Mouse (Mus musculus) ES-E14 (cell line): ENCODE data around the gene Btbd8. TPM values are rescaled to one million over a fixed set of nuclear protein-coding genes. Genes with fewer than 3 reads are reported as not detected.

Experiments
- DNase-seq: peaks from one replicate; pipeline ENCODE4 v3.0.0-alpha.2; 2013; ENCODE audit warnings: low read depth, low spot score
- H3K27ac ChIP-seq: 2 replicates; pipeline ENCODE4 v1.5.1; 2012; ENCODE audit warnings: low read depth, mild to moderate bottlenecking, low read length, moderate library complexity, mixed read lengths; ENCODE audit not compliant: poor library complexity, insufficient read depth, severe bottlenecking
- H3K36me3 ChIP-seq: 2 replicates; pipeline ENCODE4 v1.6.1; 2012; ENCODE audit warnings: mild to moderate bottlenecking, low read length, moderate library complexity, mixed read lengths; ENCODE audit not compliant: control insufficient read depth, poor library complexity, insufficient read depth, severe bottlenecking
- H3K4me1 ChIP-seq, 2 experiments: fragments of 150-350 bp in 1 of 2; sonication (generic) in 1 of 2; 2 replicates each; pipeline ENCODE4 v1.6.1; 2012; ENCODE audit warnings: low read length in 2 of 2, mild to moderate bottlenecking in 1 of 2, mixed read lengths in 1 of 2; ENCODE audit not compliant: control insufficient read depth in 2 of 2, insufficient read depth in 2 of 2, poor library complexity in 1 of 2
- H3K4me3 ChIP-seq, 2 experiments: fragments of 150-350 bp in 1 of 2; sonication (generic) in 1 of 2; 2 replicates each; pipeline ENCODE4 v1.5.1; 2012; ENCODE audit warnings: low read length in 2 of 2, low read depth in 1 of 2, mild to moderate bottlenecking in 1 of 2, mixed read lengths in 1 of 2; ENCODE audit not compliant: insufficient read depth in 1 of 2, poor library complexity in 1 of 2, severe bottlenecking in 1 of 2
- H3K9ac ChIP-seq: 2 replicates; pipeline ENCODE4 v1.6.1; 2012; ENCODE audit warnings: low read depth, mild to moderate bottlenecking, low read length, mixed read lengths; ENCODE audit not compliant: poor library complexity, insufficient read depth, severe bottlenecking
- H3K9me3 ChIP-seq: fragments of 150-350 bp; sonication (generic); 2 replicates; pipeline ENCODE4 v1.6.1; 2012; ENCODE audit warnings: low read depth, mild to moderate bottlenecking, low read length; ENCODE audit not compliant: control insufficient read depth, insufficient read depth
- CHD2 ChIP-seq: IDR thresholded peaks from 2 replicates; pipeline ENCODE4 v1.6.1; 2014; ENCODE audit warnings: mild to moderate bottlenecking, low read depth, low read length, inconsistent platforms
- HCFC1 ChIP-seq: IDR thresholded peaks from 2 replicates; pipeline ENCODE4 v1.6.1; 2012; ENCODE audit warnings: low read length, inconsistent platforms, borderline replicate concordance; ENCODE audit not compliant: insufficient read depth
- MAFK ChIP-seq: IDR thresholded peaks from 2 replicates; pipeline ENCODE4 v1.6.1; 2014; ENCODE audit warnings: mild to moderate bottlenecking, low read depth, low read length, inconsistent platforms; ENCODE audit not compliant: insufficient read depth
- ZC3H11A ChIP-seq: IDR thresholded peaks from 2 replicates; pipeline ENCODE4 v1.6.1; 2012; ENCODE audit warnings: low read depth, mild to moderate bottlenecking, inconsistent platforms, low read length, borderline replicate concordance
- ZNF384 ChIP-seq: IDR thresholded peaks from 2 replicates; pipeline ENCODE4 v1.6.1; 2012; ENCODE audit warnings: low read depth, low read length, inconsistent platforms
- in situ Hi-C, 2 experiments: fragments of 600-800 bp; cut with MboI; formaldehyde crosslinking; loops; one replicate each; pipeline ENCODE4 v1.15.1; 2025; ENCODE audit warnings: low sequenced_read_pairs in 2 of 2, inconsistent platforms in 1 of 2; ENCODE audit not compliant: unreplicated experiment in 2 of 2
- total RNA-seq: library from RNA; depleted of rRNA; stranded (reverse); fragments of 300-350 nt; gene quantifications from 2 replicates; pipeline ENCODE4 v1.2.3, GENCODE M21; 2012

The Btbd8 gene
- total RNA-seq, 1 experiment, result 5.4 TPM

DNA sequence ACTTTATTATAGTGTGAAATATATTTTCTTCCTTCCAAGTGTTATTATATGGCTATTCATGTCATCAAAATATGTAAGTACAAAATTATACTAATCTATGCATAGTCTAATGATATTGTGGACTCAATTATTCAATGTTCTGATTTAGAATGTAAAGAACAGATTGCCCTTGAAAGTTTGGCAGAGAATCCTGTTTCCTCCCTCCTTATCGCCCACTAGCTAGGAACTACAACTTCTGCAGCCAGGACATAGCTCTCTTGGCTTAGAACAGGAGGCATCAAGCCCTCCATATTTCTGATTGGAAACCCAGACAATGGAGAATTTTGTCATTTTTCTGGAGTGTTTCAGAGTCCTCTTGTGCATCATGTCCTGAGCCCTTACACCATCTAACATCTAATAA is 62.9 kb downstream of the Btbd8 start:
- Histone ChIP-seq H3K9ac (no peak overlapping the region), H3K36me3 (no peaks in the 10 kb centered on the region; the same call in 1 of the 2 replicates), H3K4me3 (no peak overlapping the region), H3K27ac (no peak overlapping the region), H3K9me3 (no peaks in the 10 kb centered on the region), H3K4me1 (no peaks in the 10 kb centered on the region)
- in situ Hi-C loops, result no loop called here
- no peak for DNase-seq
- TF ChIP-seq ZC3H11A (no peak), CHD2 (no peak), MAFK (no peak), HCFC1 (no peak), ZNF384 (no peak)

DNA sequence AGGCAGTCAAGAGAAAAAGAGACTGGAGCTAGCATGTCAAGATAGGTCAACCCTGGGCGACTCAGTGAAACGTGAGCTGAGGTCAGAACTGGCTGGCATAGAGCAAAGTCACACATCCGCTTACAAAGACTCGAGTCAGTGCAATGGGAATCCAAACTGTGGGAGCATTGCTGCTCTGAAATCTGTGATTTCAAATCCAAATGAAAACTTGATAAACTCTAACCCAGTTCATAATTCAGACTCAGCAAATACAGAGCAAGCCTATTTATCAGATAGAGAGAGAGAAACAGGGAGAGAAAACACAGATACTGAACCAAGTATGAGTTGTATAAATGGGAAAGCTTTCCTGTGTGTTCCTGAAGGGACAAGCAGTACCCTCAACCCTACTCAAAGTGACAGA is 69.5 kb downstream of the Btbd8 start, which contains the start of gene Gm42669:
TSS of gene Gm42669 (plus strand) at position 301 of the 400 bp plus-strand sequence.
- Histone ChIP-seq H3K9ac (no peak within 1 kb of the TSS), H3K9me3 (no peaks in the 10 kb centered on the region), H3K36me3 (no peaks in the 10 kb centered on the region; the same call in 1 of the 2 replicates), H3K4me3 (no peak within 1 kb of the TSS), H3K27ac (no peak within 1 kb of the TSS), H3K4me1 (no peaks in the 10 kb centered on the region)
- no peak for TF ChIP-seq MAFK
- TF ChIP-seq HCFC1, result no peak
- no peak for TF ChIP-seq CHD2
- no peak for DNase-seq
- in situ Hi-C loops, result no loop called here

- no peak overlapping the region for H3K9ac ChIP-seq
- no peaks in the 10 kb centered on the region for H3K36me3 ChIP-seq
- H3K4me1 ChIP-seq, result no peaks in the 10 kb centered on the region
- no peak for DNase-seq
- in situ Hi-C loops, result no loop called here
- H3K9me3 ChIP-seq, result no peaks in the 10 kb centered on the region
- H3K4me3 ChIP-seq, result no peak overlapping the region
- TF ChIP-seq MAFK, result no peak
- no peak for TF ChIP-seq ZNF384
- no peak for TF ChIP-seq CHD2
- no peak for TF ChIP-seq HCFC1
- no peak overlapping the region for H3K27ac ChIP-seq
These were observed 72.7 kb downstream of the Btbd8 start for GRCm38 (mm10) chr5:107510503-107510902.

DNA sequence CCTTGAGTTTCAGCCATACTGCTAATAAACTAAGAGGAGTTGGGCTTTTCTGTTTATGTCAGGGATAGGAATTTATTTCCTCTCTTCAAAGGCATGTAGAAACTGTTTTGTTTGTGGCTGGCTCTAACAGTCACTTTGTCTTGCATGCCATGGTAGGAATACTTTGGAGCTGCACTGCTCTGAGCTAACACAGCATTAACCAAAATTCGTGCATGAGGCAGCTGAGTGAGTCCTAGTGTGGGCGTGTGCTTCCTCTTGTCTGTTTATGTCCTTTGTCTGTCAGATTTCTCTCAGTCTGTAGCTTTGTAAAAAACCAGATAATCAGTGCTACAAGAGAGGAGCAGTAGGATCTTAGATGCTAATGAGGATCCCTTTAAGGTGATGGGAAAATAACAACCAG is 73.5 kb downstream of the Btbd8 start:
- DNase-seq, result no peak
- TF ChIP-seq ZNF384 (no peak), MAFK (no peak), ZC3H11A (no peak), CHD2 (no peak), HCFC1 (no peak)
- Histone ChIP-seq H3K27ac (no peak overlapping the region), H3K4me1 (no peaks in the 10 kb centered on the region), H3K9me3 (no peaks in the 10 kb centered on the region), H3K4me3 (no peak overlapping the region), H3K9ac (no peak overlapping the region), H3K36me3 (no peaks in the 10 kb centered on the region)
- in situ Hi-C loops, result no loop called here

DNA sequence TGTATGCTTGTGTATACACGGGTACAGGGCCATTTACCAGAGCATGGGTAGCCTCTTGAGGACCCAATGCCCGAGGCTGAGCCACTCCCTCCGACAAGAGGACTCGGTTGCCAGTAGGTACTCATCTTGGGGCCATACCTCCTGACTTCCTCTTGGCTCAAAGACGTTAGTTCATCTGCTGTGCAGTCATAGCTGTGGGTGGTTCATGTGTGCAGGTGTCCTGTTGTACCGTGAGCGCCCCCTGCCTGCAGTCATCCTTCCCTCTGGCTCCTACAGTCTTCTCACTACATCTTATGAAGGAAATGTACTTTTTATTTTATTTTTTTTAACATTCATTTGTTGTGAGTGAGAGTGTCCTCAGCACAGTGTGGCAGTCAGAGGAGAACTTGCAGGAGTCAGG is 75.8 kb downstream of the Btbd8 start:
- peak; percentile 37 for DNase-seq
- H3K36me3 ChIP-seq, result no peaks in the 10 kb centered on the region
- TF ChIP-seq HCFC1 (no peak), ZC3H11A (no peak), MAFK (no peak), ZNF384 (no peak), CHD2 (no peak)
- no peak overlapping the region for H3K27ac ChIP-seq
- no peak overlapping the region for H3K4me3 ChIP-seq
- no peaks in the 10 kb centered on the region for H3K4me1 ChIP-seq
- no peak overlapping the region for H3K9ac ChIP-seq
- in situ Hi-C loops, result no loop called here
- H3K9me3 ChIP-seq, result no peaks in the 10 kb centered on the region
